In genomic region chr1:126573714-126574113, GRCm38 (mm10) we compare ENCODE assay signal across 15 mouse cellular contexts.
DNase-seq lines count a peak whose midpoint lies in the region; ATAC-seq lines count a peak whose summit lies in the region.
"Had no signal": no experiment of that assay in that cellular context is flagged by ENCODE, and none has a peak within 500 bp of the region (broad histone marks: within the 10 kb centered on the region; RNA-seq: fewer than 3 reads in every experiment).

No protein-coding gene starts in this region.

- peak; percentile 50 for ATAC-seq in hindbrain, embryonic 11.5 days (ENCODE audit: low FRiP score)
- ATAC-seq in megakaryocyte progenitor cell, adult 5-6 weeks (replicated peaks; ENCODE audit: poor library complexity), result no peak

- no peak overlapping the region for H3K4me3 ChIP-seq in hindbrain, embryonic 11.5 days (ENCODE audit: low read depth, low read length)
- no peak overlapping the region for H3K4me3 ChIP-seq in hindbrain, embryonic 10.5 days
- H3K4me3 ChIP-seq: limb, embryonic 12.5 days had no signal

- H3K36me3 ChIP-seq in hindbrain, embryonic 11.5 days (ENCODE audit: control insufficient read depth, insufficient read depth, low read length), result no peaks in the 10 kb centered on the region
- H3K36me3 ChIP-seq in hindbrain, embryonic 10.5 days, result no peaks in the 10 kb centered on the region
- H3K36me3 ChIP-seq: G1E; limb, embryonic 12.5 days had no signal

- H3K9ac ChIP-seq in hindbrain, embryonic 11.5 days (ENCODE audit: low read depth, low read length), result no peak overlapping the region
- H3K9ac ChIP-seq: limb, embryonic 12.5 days had no signal

- no peak overlapping the region for H3K27ac ChIP-seq in hindbrain, embryonic 11.5 days (ENCODE audit: low read depth, low read length)
- no peak overlapping the region for H3K27ac ChIP-seq in hindbrain, embryonic 10.5 days
- H3K27ac ChIP-seq: limb, embryonic 12.5 days; macrophage had no signal

- 0 out of 2 replicates have a peak, but pooled peaks cover 5% of the 10 kb centered on the region for H3K4me1 ChIP-seq in hindbrain, embryonic 11.5 days (replicated peaks; ENCODE audit: control insufficient read depth, insufficient read depth, low read length)
- H3K4me1 ChIP-seq in hindbrain, embryonic 10.5 days (replicated peaks), result peaks cover 18% of the 10 kb centered on the region
- H3K4me1 ChIP-seq: limb, embryonic 12.5 days had no signal

- 64% methylated on average over 3 of the region's 3 CpGs for WGBS in hindbrain, embryonic 11.5 days
- 79% methylated on average over 3 of the region's 3 CpGs for WGBS in hindbrain, embryonic 10.5 days

- no peaks in the 10 kb centered on the region for H3K9me3 ChIP-seq in hindbrain, embryonic 11.5 days (ENCODE audit: control insufficient read depth, low read length)
- H3K9me3 ChIP-seq in hindbrain, embryonic 10.5 days, result no peaks in the 10 kb centered on the region
- H3K9me3 ChIP-seq: limb, embryonic 12.5 days had no signal

- H3K4me2 ChIP-seq in hindbrain, embryonic 11.5 days (replicated peaks; ENCODE audit: low read depth, low read length), result no peak overlapping the region
- H3K4me2 ChIP-seq: limb, embryonic 12.5 days had no signal

- DNase-seq in hindbrain, embryonic 11.5 days (ENCODE audit: low spot score), result no peak
- no peak for DNase-seq in hindbrain, embryonic 10.5 days (ENCODE audit: low spot score)
- DNase-seq in right cerebral cortex, postnatal 10 days (ENCODE audit: low spot score in 2 of 2), result peak; percentile 32 to 38
- DNase-seq in right cerebral cortex, postnatal 25 days, result no peak
- DNase-seq in kidney, postnatal 14 days, result peak; percentile 26
- no peak for DNase-seq in cerebellum, adult 11-12 months
- DNase-seq in gastrocnemius, postnatal 4 days (ENCODE audit: low spot score in 2 of 2), result no peak
- DNase-seq: cerebellum, adult 8-10 months; gastrocnemius, postnatal 36 days; layer of hippocampus, adult 9-11 months; thymus, postnatal 25 days had no signal

- H3K27me3 ChIP-seq in hindbrain, embryonic 11.5 days (ENCODE audit: control insufficient read depth, insufficient read depth, low read length), result no peaks in the 10 kb centered on the region
- H3K27me3 ChIP-seq in hindbrain, embryonic 10.5 days (ENCODE audit: insufficient read depth, poor library complexity, severe bottlenecking), result no peaks in the 10 kb centered on the region
- H3K27me3 ChIP-seq: limb, embryonic 12.5 days had no signal

Comparison
In these comparisons a context has a peak if more than half of its experiments do, and no peak if none do; other contexts are left out.
1. DNase-seq: peak in right cerebral cortex, postnatal 10 days (2 of 2) and kidney, postnatal 14 days (single experiment); none in hindbrain, embryonic 11.5 days (single experiment), hindbrain, embryonic 10.5 days (single experiment), right cerebral cortex, postnatal 25 days (single experiment), cerebellum, adult 11-12 months (single experiment) and gastrocnemius, postnatal 4 days (0 of 2).